Mouse (Mus musculus): Measurements from ENCODE around the gene Ccdc9b.
A peak's percentile ranks its signal among the peaks of the same experiment; 100 is the strongest.

The Ccdc9b gene

DNA sequence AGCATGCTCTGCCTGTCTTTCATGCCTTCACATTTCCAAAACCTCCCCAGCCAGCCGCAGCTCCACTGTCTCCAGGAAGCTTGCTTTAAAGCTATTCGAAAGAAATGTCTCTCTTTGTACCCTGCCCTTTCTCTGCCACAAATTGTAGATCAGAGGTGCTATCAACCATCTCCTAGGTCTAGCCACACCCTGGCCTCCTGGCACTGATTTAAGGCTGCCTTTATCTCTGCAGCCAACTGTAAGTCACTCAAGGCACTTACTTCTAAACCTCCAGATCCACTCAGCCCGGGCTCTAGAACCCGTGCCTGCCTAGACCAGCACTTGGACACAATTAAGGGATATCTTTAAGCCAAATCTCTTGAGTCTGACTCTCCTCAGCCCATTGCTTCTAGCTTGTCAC is 16.0 kb upstream of the Ccdc9b start:
- DNase-seq (ENCODE audit: low read depth in 2 of 2, low spot score in 2 of 2), result no peak

DNA sequence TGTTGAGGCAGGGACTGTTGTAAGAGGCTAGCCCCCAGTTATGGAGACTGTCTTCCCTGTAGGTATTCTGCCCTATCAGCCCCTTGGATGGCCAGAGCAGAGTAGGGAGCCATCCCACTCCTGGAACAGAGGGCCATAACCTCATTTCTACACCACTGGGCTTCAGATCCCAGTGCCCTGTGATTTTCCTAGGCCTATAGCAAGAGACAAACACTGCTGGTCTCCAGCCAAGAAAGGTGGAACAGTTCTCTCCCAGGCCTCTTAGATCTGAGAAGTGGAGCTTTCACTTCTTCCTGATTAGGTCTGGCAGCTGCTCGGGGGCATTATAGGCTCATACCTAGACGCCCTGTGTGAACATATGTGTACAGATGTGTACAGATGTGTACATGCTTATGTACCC is 13.8 kb upstream of the Ccdc9b start:
- no peak for DNase-seq (ENCODE audit: low read depth in 2 of 2, low spot score in 2 of 2)

DNA sequence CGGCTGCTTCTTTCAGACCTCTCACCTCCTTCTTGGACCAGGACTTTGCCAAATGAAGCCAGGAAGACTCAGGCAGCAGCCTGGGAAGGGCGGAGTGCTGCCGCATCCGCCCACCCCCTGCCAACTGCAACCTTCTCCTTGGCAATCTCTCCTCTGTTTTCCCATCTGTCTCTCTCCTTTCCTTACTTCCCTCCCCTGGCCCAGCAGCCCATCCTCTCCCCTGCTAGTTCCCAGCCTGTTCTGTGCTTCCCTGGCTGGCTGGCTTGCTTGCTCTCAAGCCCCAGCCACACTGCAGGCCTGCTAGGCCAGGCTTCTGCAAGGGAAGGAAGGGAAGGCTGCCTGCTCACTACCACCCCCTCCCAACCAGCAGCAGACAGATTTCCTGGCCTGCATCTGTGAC is 13.4 kb upstream of the Ccdc9b start:
- no peak for DNase-seq (ENCODE audit: low read depth in 2 of 2, low spot score in 2 of 2)

DNA sequence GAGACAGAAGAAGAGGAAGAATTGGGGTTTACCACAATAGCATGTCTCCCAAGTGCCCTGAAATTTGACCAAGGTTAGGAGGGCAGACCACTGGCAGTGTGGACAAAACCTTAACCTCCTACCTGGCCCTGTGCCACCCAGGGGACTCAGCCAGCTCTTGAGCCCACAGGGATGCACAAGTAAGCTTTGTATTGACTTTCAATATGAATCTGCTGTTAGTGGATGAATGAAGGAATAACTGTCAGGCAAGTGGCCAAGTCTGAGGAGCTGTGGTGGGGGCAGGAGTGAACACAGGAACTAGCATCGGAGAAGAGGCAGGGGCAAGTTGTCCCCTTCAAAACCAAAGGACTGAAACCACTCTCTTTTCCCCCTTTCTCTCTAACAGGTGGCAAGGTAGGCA is 12.9 kb upstream of the Ccdc9b start:
- DNase-seq (ENCODE audit: low read depth in 2 of 2, low spot score in 2 of 2), result no peak

- DNase-seq (ENCODE audit: low read depth in 2 of 2, low spot score in 2 of 2), result no peak
These were observed 12.1 kb upstream of the Ccdc9b start for GRCm38 (mm10) chr2:118774536-118774935.

- no peak for DNase-seq (ENCODE audit: low read depth in 2 of 2, low spot score in 2 of 2)
These were observed 9.9 kb upstream of the Ccdc9b start, which contains the start of gene Phgr1 for GRCm38 (mm10) chr2:118772158-118772874. Phgr1 (plus strand) TSS chr2:118772769.

DNA sequence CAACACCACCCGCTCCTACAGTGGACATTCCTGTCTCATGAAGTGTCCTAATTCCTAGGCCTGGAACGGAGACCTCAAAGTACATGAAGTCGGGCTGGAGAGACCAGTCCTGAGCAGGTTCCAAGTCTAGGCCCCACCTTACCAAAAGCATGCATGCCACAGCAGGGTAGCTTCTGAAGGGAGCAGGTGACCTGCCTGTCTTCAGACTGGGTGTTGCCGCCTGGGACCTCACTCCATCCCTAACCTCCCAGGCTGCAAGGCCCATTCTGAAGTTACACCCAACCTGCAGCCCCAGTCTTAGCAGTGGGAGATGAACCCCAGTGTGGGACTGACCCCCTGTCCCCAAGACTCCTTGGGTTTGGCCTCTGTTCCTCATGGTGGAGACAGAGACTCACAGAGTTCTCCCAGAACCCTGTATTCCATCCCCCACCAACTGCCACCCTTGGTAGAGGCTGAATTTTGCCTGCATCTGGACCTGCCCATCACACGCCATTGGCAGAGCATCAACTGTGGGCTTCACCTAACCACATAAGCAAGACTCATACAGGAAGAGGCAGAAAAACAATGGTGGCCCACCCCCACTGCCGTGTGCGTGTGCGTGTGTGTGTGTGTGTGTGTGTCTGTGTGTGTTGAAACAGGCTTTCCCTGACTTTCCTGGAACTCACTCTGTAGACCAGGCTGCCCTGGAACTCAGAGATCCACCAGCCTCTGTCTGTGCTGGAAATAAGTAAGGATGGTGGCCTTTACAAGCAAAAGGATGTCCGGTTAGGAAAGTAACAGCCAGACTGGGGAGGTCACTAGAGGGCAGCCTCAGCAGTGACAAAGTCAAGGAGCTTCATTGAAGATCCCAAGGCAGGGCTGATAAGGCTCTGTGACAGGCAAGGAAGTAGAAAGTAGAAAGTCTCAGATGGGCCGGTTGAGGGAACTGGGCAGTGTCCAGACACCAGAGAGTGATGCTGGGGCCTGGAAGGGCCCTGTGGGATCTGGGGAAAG is 3.9 kb upstream of the Ccdc9b start:
- no peak for DNase-seq (ENCODE audit: low read depth in 2 of 2, low spot score in 2 of 2)

DNA sequence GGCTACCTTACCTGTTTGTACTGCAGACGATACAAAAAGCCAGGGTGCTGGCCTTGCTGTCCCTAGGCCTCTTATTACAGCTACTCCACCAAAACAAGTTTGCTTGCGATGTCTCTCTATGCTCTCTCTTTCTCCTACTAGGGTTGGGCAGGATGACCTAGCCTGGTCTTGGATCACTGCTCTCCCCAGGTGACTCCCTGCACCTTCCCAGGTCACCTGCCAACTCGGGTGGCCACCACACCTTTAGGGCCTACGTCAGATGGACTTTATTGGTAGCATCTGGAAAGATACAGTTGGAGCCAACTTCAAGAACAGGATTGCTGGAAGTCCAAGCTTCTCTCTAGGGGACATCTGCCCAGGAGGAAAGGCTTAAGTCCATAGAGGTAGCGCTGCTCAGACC is 2.4 kb upstream of the Ccdc9b start:
- DNase-seq (ENCODE audit: low read depth in 2 of 2, low spot score in 2 of 2), result no peak

GRCm38 (mm10) chr2:118764094-118764831 is 1.8 kb upstream of the Ccdc9b start:
- peak in 1 of 2 experiments; percentile 39 for DNase-seq (ENCODE audit: low read depth in 2 of 2, low spot score in 2 of 2)

GRCm38 (mm10) chr2:118763469-118763868 is 1.0 kb upstream of the Ccdc9b start:
- no peak for DNase-seq (ENCODE audit: low read depth in 2 of 2, low spot score in 2 of 2)

- no peak for DNase-seq (ENCODE audit: low read depth in 2 of 2, low spot score in 2 of 2)
These were observed 305 bp upstream of the Ccdc9b start for GRCm38 (mm10) chr2:118762784-118763148.

GRCm38 (mm10) chr2:118761358-118761757 is 1.1 kb downstream of the Ccdc9b start:
- DNase-seq (ENCODE audit: low read depth in 2 of 2, low spot score in 2 of 2), result no peak

GRCm38 (mm10) chr2:118760311-118761025 is 2.0 kb downstream of the Ccdc9b start:
- no peak for DNase-seq (ENCODE audit: low read depth in 2 of 2, low spot score in 2 of 2)

DNA sequence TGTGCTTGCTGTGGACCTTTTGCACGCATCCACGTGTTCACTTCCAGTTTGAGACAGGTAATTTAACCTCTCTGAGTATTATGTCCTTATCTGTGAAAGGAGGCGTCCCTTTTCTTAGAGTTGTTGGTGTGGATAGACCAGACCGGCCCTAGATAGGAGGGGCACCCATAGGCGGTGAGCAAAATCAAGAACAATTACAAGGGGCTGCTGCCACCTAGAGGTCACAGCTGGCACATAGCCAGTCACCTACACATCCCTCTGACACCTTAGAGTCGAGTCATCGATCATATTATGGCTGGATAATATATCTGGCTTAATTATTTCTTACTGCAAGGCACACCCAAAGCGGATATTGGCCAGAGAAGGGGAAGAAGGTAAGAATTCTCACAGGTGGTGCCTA is 2.6 kb downstream of the Ccdc9b start:
- DNase-seq (ENCODE audit: low read depth in 2 of 2, low spot score in 2 of 2), result peak; percentile 79 to 82

DNA sequence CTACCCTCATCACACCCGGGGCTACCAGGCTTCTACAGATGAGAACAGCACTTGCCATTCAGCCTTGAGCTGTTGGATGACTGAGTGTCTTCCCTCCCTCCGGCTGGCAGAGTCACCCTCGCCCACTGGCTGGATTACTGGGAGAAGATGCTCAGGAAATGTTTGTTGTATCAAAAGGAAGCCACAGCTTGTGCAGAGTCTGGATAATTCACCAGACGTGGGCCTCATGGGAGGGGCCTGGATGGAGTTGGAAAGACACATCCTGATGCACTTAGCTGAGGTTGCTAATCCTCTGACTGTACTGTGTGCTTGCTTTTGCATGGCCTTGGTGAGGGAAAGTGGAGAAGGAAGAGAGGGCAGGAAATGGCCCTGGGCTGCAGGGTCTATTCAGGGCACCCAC is 6.4 kb downstream of the Ccdc9b start:
- no peak for DNase-seq (ENCODE audit: low read depth in 2 of 2, low spot score in 2 of 2)

- DNase-seq (ENCODE audit: low read depth in 2 of 2, low spot score in 2 of 2), result no peak
These were observed 7.1 kb downstream of the Ccdc9b start for GRCm38 (mm10) chr2:118755407-118755806.

DNA sequence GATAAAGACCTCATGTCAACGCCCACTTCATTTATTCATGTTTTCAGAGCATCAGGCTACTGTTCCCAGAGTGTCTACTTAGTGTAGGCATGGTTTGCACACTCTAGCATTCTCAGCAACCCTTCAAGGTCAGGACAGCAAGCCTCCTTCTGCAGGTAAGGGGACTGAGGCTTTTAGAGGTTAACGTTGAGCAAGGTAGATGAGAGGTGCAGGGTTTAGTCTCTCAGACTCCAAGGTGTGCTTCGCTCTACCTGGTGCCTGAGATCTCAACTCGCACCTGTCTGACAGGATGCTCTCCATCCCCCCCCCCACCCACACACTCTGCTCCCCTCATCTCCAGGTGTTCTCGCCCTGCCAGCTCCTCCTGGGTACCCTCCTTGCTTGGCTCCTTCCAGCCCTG is 8.3 kb downstream of the Ccdc9b start:
- DNase-seq (ENCODE audit: low read depth in 2 of 2, low spot score in 2 of 2), result no peak

GRCm38 (mm10) chr2:118752792-118753108 is 9.7 kb downstream of the Ccdc9b start:
- DNase-seq (ENCODE audit: low read depth in 2 of 2, low spot score in 2 of 2), result no peak

DNA sequence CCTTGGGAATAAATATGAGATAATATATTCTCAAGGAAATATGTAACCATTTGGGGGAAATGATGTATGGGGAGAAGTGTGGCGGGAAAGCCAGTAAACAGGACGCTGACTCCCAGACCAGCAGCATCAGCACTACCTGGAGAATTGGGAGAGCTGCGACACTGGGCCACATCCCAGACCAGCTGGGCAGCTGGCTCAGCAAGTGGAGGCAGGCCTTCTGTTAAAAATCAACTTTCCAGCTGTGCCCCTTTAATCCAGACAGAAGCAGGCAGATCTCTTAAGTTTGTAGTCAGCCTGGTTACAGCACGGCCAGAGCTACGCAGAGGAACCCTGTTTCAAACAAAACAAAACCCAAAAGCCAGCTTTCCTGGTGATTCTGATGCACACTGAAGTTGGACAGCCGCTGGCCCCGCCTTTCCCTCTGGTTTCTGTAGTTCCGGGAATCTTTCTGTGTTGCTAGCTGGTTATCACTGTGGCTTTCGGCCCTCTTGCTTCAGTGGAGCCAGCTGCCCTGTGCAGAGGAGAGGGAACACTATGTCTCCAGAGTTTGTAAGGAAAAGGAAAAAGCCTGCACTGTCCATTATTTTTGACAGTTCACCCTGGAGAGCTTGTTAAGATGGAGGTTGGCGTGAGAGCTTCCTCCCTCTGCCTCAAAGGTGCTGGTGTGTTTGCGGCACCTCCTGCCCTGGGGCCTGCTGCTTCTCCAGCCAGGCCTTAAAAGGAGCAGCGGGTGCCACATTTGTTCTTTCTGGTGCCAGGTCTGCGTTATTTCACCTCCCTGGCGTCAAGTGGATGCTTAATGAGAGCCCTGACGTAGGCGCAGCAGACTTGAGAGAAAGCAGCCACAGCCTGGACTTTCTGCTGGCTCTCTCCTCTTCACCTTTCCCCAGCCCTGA is 10.3 kb downstream of the Ccdc9b start:
- no peak for DNase-seq (ENCODE audit: low read depth in 2 of 2, low spot score in 2 of 2)

- DNase-seq (ENCODE audit: low read depth in 2 of 2, low spot score in 2 of 2), result no peak
These were observed 12.0 kb downstream of the Ccdc9b start for GRCm38 (mm10) chr2:118750476-118750875.

Data from CD8-positive naive resting alpha-beta T cell, adult 2 months (primary cell).